ENCODE assay signal across 9 mouse cellular contexts in the genomic region with DNA sequence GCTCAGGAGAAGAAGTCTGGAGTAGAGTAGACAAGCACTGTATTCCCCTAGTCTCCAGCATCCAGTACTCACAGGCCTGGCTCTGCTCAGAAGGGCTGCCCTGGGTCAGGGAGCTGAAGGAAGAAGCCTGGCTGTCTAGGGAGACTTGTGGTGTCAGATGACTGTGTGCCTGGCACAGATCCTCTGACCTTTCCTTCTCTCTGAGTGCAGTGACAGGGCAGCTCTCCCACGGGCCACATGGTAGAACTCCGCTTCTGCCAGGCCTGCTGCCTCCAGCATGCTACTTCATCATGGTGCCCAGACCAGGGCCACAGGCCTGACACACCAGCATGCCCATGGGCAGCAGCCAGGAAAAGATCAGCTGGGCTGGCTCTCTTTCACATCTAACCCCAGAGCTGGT. TPM values are rescaled to one million over a fixed set of nuclear protein-coding genes. Genes with fewer than 3 reads are reported as not detected.
DNase-seq lines count a peak whose midpoint lies in the region; ATAC-seq and TF ChIP-seq lines count a peak whose summit lies in the region.
"Had no signal": no experiment of that assay in that cellular context is flagged by ENCODE, and none has a peak within 500 bp of the region (broad histone marks: within the 10 kb centered on the region; RNA-seq: fewer than 3 reads in every experiment).

No protein-coding gene starts in this region.

- H3K4me3 ChIP-seq in layer of hippocampus, adult 2 months = no peak overlapping the region
- no peak overlapping the region for H3K4me3 ChIP-seq in lung, postnatal 0 days (ENCODE audit: low read depth, low read length)
- no peak overlapping the region for H3K4me3 ChIP-seq in forebrain, embryonic 11.5 days (ENCODE audit: low read depth, low read length)
- no peak overlapping the region for H3K4me3 ChIP-seq in midbrain, embryonic 14.5 days (replicated peaks; ENCODE audit: low read depth, low read length)

- H3K27me3 ChIP-seq in lung, postnatal 0 days (replicated peaks; ENCODE audit: insufficient read depth, low read length) = no peaks in the 10 kb centered on the region
- H3K27me3 ChIP-seq in forebrain, embryonic 11.5 days (ENCODE audit: control insufficient read depth, insufficient read depth, low read length) = no peaks in the 10 kb centered on the region
- H3K27me3 ChIP-seq in midbrain, embryonic 14.5 days (ENCODE audit: control insufficient read depth, insufficient read depth, low read length) = no peaks in the 10 kb centered on the region

- H3K36me3 ChIP-seq in lung, postnatal 0 days (ENCODE audit: insufficient read depth, low read length) = 0 out of 2 replicates have a peak, but pooled peaks cover 8% of the 10 kb centered on the region
- no peaks in the 10 kb centered on the region for H3K36me3 ChIP-seq in forebrain, embryonic 11.5 days (ENCODE audit: control insufficient read depth, insufficient read depth, low read length)
- peaks cover 78% of the 10 kb centered on the region for H3K36me3 ChIP-seq in midbrain, embryonic 14.5 days (ENCODE audit: control insufficient read depth, insufficient read depth, low read length)

- peak overlapping the region; percentile 83 for H3K27ac ChIP-seq in layer of hippocampus, adult 2 months
- peak overlapping the region; percentile 62 for H3K27ac ChIP-seq in lung, postnatal 0 days (ENCODE audit: low read length)
- no peak overlapping the region for H3K27ac ChIP-seq in forebrain, embryonic 11.5 days (ENCODE audit: low read depth, low read length)
- no peak overlapping the region for H3K27ac ChIP-seq in midbrain, embryonic 14.5 days (replicated peaks; ENCODE audit: low read depth, low read length)

- no peak for TF ChIP-seq EP300 in lung, postnatal 0 days (IDR thresholded peaks at IDR 0.05)

- no peak for DNase-seq in layer of hippocampus, adult 2 months (ENCODE audit: low spot score in 2 of 2)
- DNase-seq in layer of hippocampus, adult 9-10 months (ENCODE audit: low spot score) = no peak
- DNase-seq in adrenal gland, postnatal 14 days = peak; percentile 89
- peak; percentile 84 for DNase-seq in gastrocnemius, postnatal 14 days
- peak; percentile 64 for DNase-seq in lung, postnatal 0 days (ENCODE audit: low spot score)
- no peak for DNase-seq in forebrain, embryonic 11.5 days (ENCODE audit: low spot score)
- DNase-seq in midbrain, embryonic 14.5 days = no peak
- no peak for DNase-seq in layer of hippocampus, postnatal 25 days (ENCODE audit: extremely low spot score in 1 of 2, low spot score in 1 of 2)
- DNase-seq: spleen, adult 18-20 months had no signal

- H3K4me1 ChIP-seq in lung, postnatal 0 days (ENCODE audit: insufficient read depth, low read depth, low read length) = peaks cover 24% of the 10 kb centered on the region
- no peaks in the 10 kb centered on the region for H3K4me1 ChIP-seq in forebrain, embryonic 11.5 days (replicated peaks; ENCODE audit: control insufficient read depth, insufficient read depth, low read length)
- no peaks in the 10 kb centered on the region for H3K4me1 ChIP-seq in midbrain, embryonic 14.5 days (ENCODE audit: control insufficient read depth, insufficient read depth, low read length)

- no peaks in the 10 kb centered on the region for H3K9me3 ChIP-seq in lung, postnatal 0 days (ENCODE audit: low read length)
- no peaks in the 10 kb centered on the region for H3K9me3 ChIP-seq in forebrain, embryonic 11.5 days (ENCODE audit: control insufficient read depth, low read length)
- H3K9me3 ChIP-seq in midbrain, embryonic 14.5 days (ENCODE audit: control insufficient read depth, low read length) = no peaks in the 10 kb centered on the region

- WGBS in lung, postnatal 0 days = 33% methylated on average over 2 of the region's 2 CpGs
- 82% methylated on average over 2 of the region's 2 CpGs for WGBS in forebrain, embryonic 11.5 days
- WGBS in midbrain, embryonic 14.5 days = 86% methylated on average over 2 of the region's 2 CpGs

- ATAC-seq in lung, postnatal 0 days = peak; percentile 42
- ATAC-seq in forebrain, embryonic 11.5 days (replicated peaks; ENCODE audit: low FRiP score) = no peak
- no peak for ATAC-seq in midbrain, embryonic 14.5 days (ENCODE audit: low FRiP score, low TSS enrichment)

- H3K4me2 ChIP-seq in lung, postnatal 0 days (replicated peaks; ENCODE audit: low read depth, low read length) = no peak overlapping the region
- no peak overlapping the region for H3K4me2 ChIP-seq in forebrain, embryonic 11.5 days (ENCODE audit: low read depth, low read length, severe bottlenecking)
- no peak overlapping the region for H3K4me2 ChIP-seq in midbrain, embryonic 14.5 days (ENCODE audit: low read length)

- no peak for TF ChIP-seq CTCF in layer of hippocampus, adult 2 months (conservative IDR thresholded peaks at IDR 0.05)
- no peak for TF ChIP-seq CTCF in lung, postnatal 0 days (IDR thresholded peaks at IDR 0.05)

- H3K9ac ChIP-seq in lung, postnatal 0 days (replicated peaks; ENCODE audit: low read depth) = no peak overlapping the region
- H3K9ac ChIP-seq in forebrain, embryonic 11.5 days (ENCODE audit: low read length) = no peak overlapping the region
- no peak overlapping the region for H3K9ac ChIP-seq in midbrain, embryonic 14.5 days (replicated peaks; ENCODE audit: low read length)

- intact Hi-C loops in gastrocnemius, postnatal 14 days (cut with DNase I; ENCODE audit: low total_unique reads) = no loop called here

RNA-seq across cellular contexts. Expression of a gene that starts 22.0 kb away (rescaled TPM):
- 100 to 1,000 TPM; 269 to 283 TPM for total RNA-seq in layer of hippocampus, adult 2 months (2021)
- 150 and 164 TPM in 2 replicates for total RNA-seq in adrenal gland, postnatal 14 days (2021)
- total RNA-seq in gastrocnemius, postnatal 14 days (2021) = 100 to 1,000 TPM; 176 to 185 TPM
- 71.1 and 74.4 TPM in 2 replicates for polyA plus RNA-seq in lung, postnatal 0 days (2015; fragmentation: Nextera tagmentation; extraction: Ambion mirVana)
- polyA plus RNA-seq in forebrain, embryonic 11.5 days (2014; fragmentation: Nextera tagmentation; extraction: Ambion mirVana) = 79.5 and 88.5 TPM in 2 replicates
- polyA plus RNA-seq in midbrain, embryonic 14.5 days (2014; fragmentation: Nextera tagmentation; extraction: Ambion mirVana) = 115 and 120 TPM in 2 replicates
- total RNA-seq in layer of hippocampus, postnatal 25 days (2021) = 100 to 1,000 TPM; 281 to 305 TPM

RNA-seq across cellular contexts. Expression of a gene that starts 34.4 kb away (rescaled TPM):
- total RNA-seq in layer of hippocampus, adult 2 months (2021) = 10 to 100 TPM; 43.0 to 53.4 TPM
- 22.4 and 29.2 TPM in 2 replicates for total RNA-seq in adrenal gland, postnatal 14 days (2021)
- total RNA-seq in gastrocnemius, postnatal 14 days (2021) = 10 to 100 TPM; 25.3 to 30.8 TPM
- 18.2 and 24.0 TPM in 2 replicates for polyA plus RNA-seq in lung, postnatal 0 days (2015; fragmentation: Nextera tagmentation; extraction: Ambion mirVana)
- polyA plus RNA-seq in forebrain, embryonic 11.5 days (2014; fragmentation: Nextera tagmentation; extraction: Ambion mirVana) = 5.5 and 7.5 TPM in 2 replicates
- polyA plus RNA-seq in midbrain, embryonic 14.5 days (2014; fragmentation: Nextera tagmentation; extraction: Ambion mirVana) = 15.7 and 18.3 TPM in 2 replicates
- total RNA-seq in layer of hippocampus, postnatal 25 days (2021) = 10 to 100 TPM; 49.8 to 54.2 TPM

RNA-seq across cellular contexts. Expression of a gene that starts 52.5 kb away (rescaled TPM):
- total RNA-seq in layer of hippocampus, adult 2 months (2021) = 1 to 10 TPM; 1.3 TPM
- 12.7 and 14.6 TPM in 2 replicates for total RNA-seq in adrenal gland, postnatal 14 days (2021)
- 1 to 10 TPM; 7.1 to 7.2 TPM for total RNA-seq in gastrocnemius, postnatal 14 days (2021)
- 18.5 and 21.2 TPM in 2 replicates for polyA plus RNA-seq in lung, postnatal 0 days (2015; fragmentation: Nextera tagmentation; extraction: Ambion mirVana)
- polyA plus RNA-seq in forebrain, embryonic 11.5 days (2014; fragmentation: Nextera tagmentation; extraction: Ambion mirVana) = 4.2 TPM in 2 replicates
- 2.0 and 3.6 TPM in 2 replicates for polyA plus RNA-seq in midbrain, embryonic 14.5 days (2014; fragmentation: Nextera tagmentation; extraction: Ambion mirVana)
- total RNA-seq in layer of hippocampus, postnatal 25 days (2021) = 1 to 10 TPM; 1.4 to 1.6 TPM

RNA-seq across cellular contexts. Expression of a gene that starts 56.0 kb away (rescaled TPM):
- total RNA-seq in layer of hippocampus, adult 2 months (2021) = 1 to 10 TPM; 1.6 to 1.7 TPM
- 14.3 and 15.9 TPM in 2 replicates for total RNA-seq in adrenal gland, postnatal 14 days (2021)
- 10 to 100 TPM; 40.5 to 41.3 TPM for total RNA-seq in gastrocnemius, postnatal 14 days (2021)
- 12.4 and 15.7 TPM in 2 replicates for polyA plus RNA-seq in lung, postnatal 0 days (2015; fragmentation: Nextera tagmentation; extraction: Ambion mirVana)
- 0.28 and 0.69 TPM in 2 replicates for polyA plus RNA-seq in forebrain, embryonic 11.5 days (2014; fragmentation: Nextera tagmentation; extraction: Ambion mirVana)
- polyA plus RNA-seq in midbrain, embryonic 14.5 days (2014; fragmentation: Nextera tagmentation; extraction: Ambion mirVana) = 1.0 and 1.6 TPM in 2 replicates
- total RNA-seq in layer of hippocampus, postnatal 25 days (2021) = 1 to 10 TPM; 1.7 to 3.1 TPM

Comparison
In these comparisons a context has a peak if more than half of its experiments do, and no peak if none do; other contexts are left out.
1. DNase-seq: peak in adrenal gland, postnatal 14 days (single experiment), gastrocnemius, postnatal 14 days (single experiment) and lung, postnatal 0 days (single experiment); none in layer of hippocampus, adult 2 months (0 of 2), layer of hippocampus, adult 9-10 months (single experiment), forebrain, embryonic 11.5 days (single experiment), midbrain, embryonic 14.5 days (single experiment) and layer of hippocampus, postnatal 25 days (0 of 2).
2. H3K27ac ChIP-seq: peak in layer of hippocampus, adult 2 months (single experiment) and lung, postnatal 0 days (single experiment); none in forebrain, embryonic 11.5 days (single experiment) and midbrain, embryonic 14.5 days (single experiment).